Mouse (Mus musculus) megakaryocyte-erythroid progenitor cell, adult 5-6 weeks (primary cell): ENCODE measurements at regions not wholly inside any gene's neighbourhood (a gene's known extent, or its start where the extent isn't known, plus 50 kb on each side); places are given as distances from the start of the nearest gene placed in this dataset.
"Not testable (repeated sequence)": the region's sequence is repeated elsewhere in the genome, so short reads cannot be mapped to it uniquely, and the experiment has no call there.

ENCODE experiments used
- ATAC-seq: replicated peaks from 2 replicates; pipeline ENCODE4 v1.8.0; 2016; ENCODE audit warnings: mild to moderate bottlenecking, inconsistent platforms; ENCODE audit not compliant: severe bottlenecking, poor library complexity, low FRiP score, low TSS enrichment

- no peak for ATAC-seq
These were observed 109.7 kb downstream of the A730009L09Rik start for GRCm38 (mm10) chr16:84624443-84625109.

DNA sequence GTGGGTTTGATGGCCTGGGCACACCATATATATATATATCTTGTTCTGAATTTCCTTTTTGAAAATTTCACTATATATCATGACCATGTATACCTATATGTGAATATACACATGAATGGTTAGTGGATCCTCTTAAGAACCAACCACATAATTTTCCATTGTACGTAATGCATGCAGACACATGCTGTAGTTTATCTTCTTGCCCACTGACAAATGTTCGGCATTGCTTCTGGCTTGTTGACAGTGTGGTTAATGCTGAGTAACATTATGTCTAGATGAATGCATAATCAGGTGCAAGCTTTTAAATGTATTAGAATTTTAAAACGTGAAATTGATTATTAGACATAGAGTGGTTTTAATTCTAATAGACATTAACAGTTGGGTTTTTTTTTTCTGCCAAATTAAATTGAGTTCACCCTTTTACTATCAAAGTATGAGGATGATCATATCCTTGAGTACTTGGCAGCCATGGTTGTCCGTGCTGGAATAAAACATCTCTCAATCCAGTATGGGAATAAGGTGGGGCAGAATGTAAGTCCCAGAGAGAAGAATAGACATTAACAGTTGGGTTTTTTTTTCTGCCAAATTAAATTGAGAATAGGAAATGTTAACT is 110.3 kb downstream of the A730009L09Rik start:
- ATAC-seq: no peak

GRCm38 (mm10) chr16:84627052-84627451 is 108.5 kb downstream of the Mrpl39 start:
- no peak for ATAC-seq

GRCm38 (mm10) chr16:84629868-84630267 is 105.7 kb downstream of the Mrpl39 start:
- ATAC-seq: no peak

DNA sequence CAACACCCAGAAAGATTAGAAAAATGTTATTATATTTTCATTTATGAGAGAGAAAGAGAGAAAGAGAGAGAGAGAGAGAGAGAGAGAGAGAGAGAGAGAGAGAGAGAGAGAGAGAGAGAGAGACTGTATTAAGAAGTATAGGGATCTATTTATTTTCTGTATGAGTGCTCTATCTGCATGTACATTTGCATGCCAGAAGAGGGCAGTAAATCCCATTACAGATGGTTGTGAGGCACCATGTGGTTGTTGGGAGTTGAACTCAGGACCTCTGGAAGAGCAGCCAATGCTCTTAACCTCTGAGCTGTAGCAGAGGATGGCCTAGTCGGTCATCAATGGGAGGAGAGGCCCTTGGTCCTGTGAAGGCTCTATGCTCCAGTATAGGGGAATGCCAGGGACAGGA is 91.1 kb downstream of the Mrpl39 start:
- ATAC-seq: not testable (repeated sequence)

DNA sequence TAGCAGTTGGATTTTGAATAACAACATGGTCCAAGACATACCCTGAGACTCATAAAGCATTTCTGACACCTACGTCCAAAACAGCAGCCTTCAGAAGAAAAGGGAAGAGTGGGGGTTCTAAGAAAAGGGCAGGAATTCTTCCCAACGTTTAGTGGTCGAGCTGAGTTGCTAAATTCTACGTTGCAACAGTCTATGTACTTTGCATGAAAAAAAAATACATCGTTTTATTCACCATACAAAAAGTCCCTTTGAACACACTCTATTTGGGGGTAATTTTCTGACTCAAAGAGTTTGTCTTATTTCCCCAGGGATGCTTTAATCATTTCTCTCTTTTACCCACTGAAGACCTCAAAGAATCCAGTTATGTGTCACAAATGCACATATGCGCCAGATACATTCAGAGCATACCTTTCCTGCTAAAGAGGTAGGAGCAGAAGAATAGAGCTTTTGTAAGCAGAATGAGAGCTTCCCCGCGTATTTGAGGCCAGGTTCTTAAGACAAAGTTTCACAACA is 89.3 kb downstream of the Mrpl39 start:
- ATAC-seq: no peak

- no peak for ATAC-seq
These were observed 84.9 kb downstream of the Mrpl39 start for GRCm38 (mm10) chr16:84650646-84651045.

DNA sequence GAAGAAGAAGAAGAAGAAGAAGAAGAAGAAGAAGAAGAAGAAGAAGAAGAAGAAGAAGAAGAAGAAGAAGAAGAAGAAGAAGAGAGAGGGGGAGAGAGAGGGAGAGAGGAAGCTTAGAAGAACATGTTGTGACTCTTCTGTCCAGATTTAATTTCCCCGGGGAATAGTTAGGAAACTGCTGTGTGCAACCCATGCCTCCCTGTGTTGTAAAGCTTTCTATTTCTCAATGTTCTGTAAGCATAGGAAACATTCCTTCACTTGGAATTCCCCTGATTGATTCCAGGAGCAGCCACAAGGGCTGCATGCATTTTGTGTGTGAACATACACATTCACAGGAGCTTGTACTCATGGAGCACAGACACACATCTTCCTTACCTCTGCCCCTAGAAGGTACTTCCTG is 81.7 kb downstream of the Mrpl39 start:
- no peak for ATAC-seq

GRCm38 (mm10) chr16:84661879-84662278 is 73.7 kb downstream of the Mrpl39 start:
- ATAC-seq: no peak

DNA sequence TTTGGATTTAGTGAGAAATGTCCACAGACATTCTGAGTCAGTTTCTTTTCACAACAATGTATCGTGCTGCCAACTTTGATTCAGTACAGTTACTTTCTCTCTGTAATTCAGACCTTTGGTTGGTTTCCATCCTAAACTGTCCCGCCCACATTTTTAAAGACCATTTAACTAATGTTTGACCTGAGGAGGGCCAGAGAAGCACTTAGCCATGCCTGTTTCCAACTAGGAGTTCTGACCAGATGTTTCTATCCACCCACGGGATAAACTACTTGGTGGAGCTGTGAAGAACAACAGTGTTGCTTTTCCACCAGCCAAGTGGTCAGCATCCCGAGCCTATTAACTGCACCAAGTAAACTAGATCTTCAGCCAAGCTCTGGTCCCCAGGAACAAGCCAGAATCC is 72.0 kb downstream of the Mrpl39 start:
- no peak for ATAC-seq
